Mouse (Mus musculus): ENCODE measurements around the gene Il17rc. TPM values are rescaled to one million over a fixed set of nuclear protein-coding genes. Genes with fewer than 3 reads are reported as not detected.

Il17rc gene
- polyA plus RNA-seq, 1 experiment from 2014 or later: 73.6 TPM

DNA sequence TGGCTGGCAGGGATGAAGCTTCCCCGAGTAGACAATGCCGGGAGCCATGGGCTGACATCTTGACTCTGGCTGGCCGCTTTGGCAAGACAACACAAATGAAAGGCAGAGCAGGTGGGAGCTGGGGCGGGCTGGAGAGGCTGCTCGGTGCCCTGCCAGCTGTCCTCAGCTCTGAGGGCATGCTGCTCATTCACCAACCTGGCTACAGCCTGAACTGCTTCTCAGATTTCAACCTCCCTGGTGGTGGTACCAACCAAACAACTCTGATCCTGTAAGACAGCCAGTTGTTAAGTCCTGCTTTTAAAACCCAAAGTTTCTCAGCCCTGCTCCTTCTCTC is 37.7 kb downstream of the Il17rc start:
- Histone ChIP-seq H3K4me1 (replicated peaks; ENCODE audit: control insufficient read depth, insufficient read depth) (no peaks in the 10 kb centered on the region), H3K4me3 (ENCODE audit: low read depth, low read length) (no peak overlapping the region), H3K4me2 (replicated peaks; ENCODE audit: low read depth) (no peak overlapping the region), H3K9me3 (ENCODE audit: control insufficient read depth, low read length) (no peaks in the 10 kb centered on the region), H3K27ac (replicated peaks) (no peak overlapping the region), H3K9ac (ENCODE audit: low read length) (no peak overlapping the region), H3K27me3 (ENCODE audit: control insufficient read depth, insufficient read depth, low read length) (no peaks in the 10 kb centered on the region), H3K36me3 (ENCODE audit: control insufficient read depth, insufficient read depth, low read length) (no peaks in the 10 kb centered on the region)
- TF ChIP-seq EP300 (optimal IDR thresholded peaks at IDR 0.05) (no peak), CTCF (IDR thresholded peaks at IDR 0.05; ENCODE audit: low read depth) (no peak)
- DNase-seq (ENCODE audit: low spot score) (no peak), ATAC-seq (ENCODE audit: low FRiP score, low TSS enrichment) (no peak)
- WGBS: 41% methylated on average over 5 of the region's 5 CpGs

DNA sequence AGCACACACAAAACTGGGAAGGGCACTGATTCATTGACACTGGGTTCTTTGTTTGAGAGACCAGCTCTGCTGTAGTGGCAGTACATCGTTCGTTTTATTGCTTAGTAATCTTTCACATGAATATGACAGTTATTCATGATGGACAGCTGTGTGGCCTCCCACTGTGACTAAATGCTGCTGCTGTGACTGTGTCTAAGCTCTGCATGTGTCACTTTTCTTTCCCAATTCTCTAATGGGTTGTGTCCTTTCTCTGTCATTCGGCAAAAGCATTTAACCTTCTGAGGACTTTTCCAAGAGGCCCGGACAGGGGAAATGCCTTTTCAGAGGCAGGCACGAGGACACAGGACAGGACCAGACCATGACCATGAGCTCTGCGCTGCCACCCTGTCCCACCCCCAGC is 42.7 kb downstream of the Il17rc start:
- H3K4me3 ChIP-seq (ENCODE audit: low read depth, low read length): no peak overlapping the region
- H3K9ac ChIP-seq (ENCODE audit: low read length): no peak overlapping the region
- H3K4me1 ChIP-seq (replicated peaks; ENCODE audit: control insufficient read depth, insufficient read depth): no peaks in the 10 kb centered on the region
- H3K36me3 ChIP-seq (ENCODE audit: control insufficient read depth, insufficient read depth, low read length): peaks cover 33% of the 10 kb centered on the region
- no peaks in the 10 kb centered on the region for H3K27me3 ChIP-seq (ENCODE audit: control insufficient read depth, insufficient read depth, low read length)
- H3K9me3 ChIP-seq (ENCODE audit: control insufficient read depth, low read length): no peaks in the 10 kb centered on the region
- TF ChIP-seq CTCF (IDR thresholded peaks at IDR 0.05; ENCODE audit: low read depth) (no peak), EP300 (optimal IDR thresholded peaks at IDR 0.05) (no peak)
- DNase-seq (ENCODE audit: low spot score) (no peak), ATAC-seq (ENCODE audit: low FRiP score, low TSS enrichment) (no peak)
- WGBS: 81% methylated on average over 6 of the region's 6 CpGs
- no peak overlapping the region for H3K27ac ChIP-seq (replicated peaks)
- H3K4me2 ChIP-seq (replicated peaks; ENCODE audit: low read depth): no peak overlapping the region

DNA sequence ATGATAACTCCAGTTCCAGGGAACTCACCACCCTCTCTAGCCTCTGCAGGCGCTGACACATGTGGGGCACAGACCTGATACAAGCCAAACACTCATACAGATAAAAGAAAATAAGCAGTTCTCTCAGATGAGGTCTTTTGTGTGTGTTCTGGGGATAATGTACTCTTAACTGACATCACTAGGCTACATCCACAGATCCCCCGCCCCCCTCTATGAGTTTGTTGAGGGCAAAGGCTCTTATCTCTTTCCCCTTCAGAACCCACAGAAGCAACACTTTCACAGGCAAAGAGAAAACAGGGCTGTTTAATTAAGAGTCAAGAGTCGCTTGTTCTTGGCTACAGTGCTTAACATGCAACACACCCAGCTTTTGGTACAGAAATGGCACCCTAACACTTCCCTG is 43.4 kb downstream of the Il17rc start:
- Histone ChIP-seq H3K27ac (replicated peaks) (no peak overlapping the region), H3K27me3 (ENCODE audit: control insufficient read depth, insufficient read depth, low read length) (no peaks in the 10 kb centered on the region), H3K4me1 (replicated peaks; ENCODE audit: control insufficient read depth, insufficient read depth) (no peaks in the 10 kb centered on the region), H3K4me3 (ENCODE audit: low read depth, low read length) (no peak overlapping the region), H3K9ac (ENCODE audit: low read length) (no peak overlapping the region), H3K9me3 (ENCODE audit: control insufficient read depth, low read length) (no peaks in the 10 kb centered on the region), H3K36me3 (ENCODE audit: control insufficient read depth, insufficient read depth, low read length) (peaks cover 38% of the 10 kb centered on the region), H3K4me2 (replicated peaks; ENCODE audit: low read depth) (no peak overlapping the region)
- 97% methylated on average over 3 of the region's 3 CpGs for WGBS
- no peak for ATAC-seq (ENCODE audit: low FRiP score, low TSS enrichment)
- TF ChIP-seq CTCF (IDR thresholded peaks at IDR 0.05; ENCODE audit: low read depth) (no peak), EP300 (optimal IDR thresholded peaks at IDR 0.05) (no peak)
- DNase-seq (ENCODE audit: low spot score): no peak

DNA sequence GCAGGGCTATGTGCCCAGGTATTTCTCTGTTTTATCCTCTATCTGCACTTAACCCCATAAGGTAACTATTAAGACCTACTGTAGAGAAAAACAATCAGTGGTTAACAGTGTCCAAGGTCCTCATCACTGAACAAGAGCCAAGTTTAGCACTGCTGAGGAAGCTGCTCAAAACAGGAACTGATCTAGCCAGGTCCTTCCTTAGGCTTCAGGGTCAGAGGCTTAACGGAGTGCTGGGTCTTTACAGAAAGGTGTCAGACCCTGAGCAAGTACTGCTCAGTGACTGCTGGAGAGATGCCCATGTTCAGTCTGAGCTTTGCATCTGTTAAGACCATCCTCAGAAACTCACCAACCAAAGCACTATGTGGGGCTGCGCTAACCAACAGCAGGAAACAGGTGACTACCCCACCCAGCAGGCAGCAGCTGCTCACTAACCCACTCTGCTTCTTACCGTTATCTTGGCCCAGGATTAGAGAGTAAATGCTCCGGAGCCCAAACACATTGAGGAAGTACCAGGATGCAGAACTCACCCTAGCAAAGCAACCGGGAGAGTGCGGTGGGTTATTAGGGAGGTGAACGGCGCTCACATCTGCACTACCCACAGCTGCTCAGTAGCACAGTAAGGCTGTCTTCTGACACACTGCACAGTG is 46.3 kb downstream of the Il17rc start:
- no peak for ATAC-seq (ENCODE audit: low FRiP score, low TSS enrichment)
- 93% methylated on average over 8 of the region's 8 CpGs for WGBS
- TF ChIP-seq CTCF (IDR thresholded peaks at IDR 0.05; ENCODE audit: low read depth) (no peak), EP300 (optimal IDR thresholded peaks at IDR 0.05) (no peak)

DNA sequence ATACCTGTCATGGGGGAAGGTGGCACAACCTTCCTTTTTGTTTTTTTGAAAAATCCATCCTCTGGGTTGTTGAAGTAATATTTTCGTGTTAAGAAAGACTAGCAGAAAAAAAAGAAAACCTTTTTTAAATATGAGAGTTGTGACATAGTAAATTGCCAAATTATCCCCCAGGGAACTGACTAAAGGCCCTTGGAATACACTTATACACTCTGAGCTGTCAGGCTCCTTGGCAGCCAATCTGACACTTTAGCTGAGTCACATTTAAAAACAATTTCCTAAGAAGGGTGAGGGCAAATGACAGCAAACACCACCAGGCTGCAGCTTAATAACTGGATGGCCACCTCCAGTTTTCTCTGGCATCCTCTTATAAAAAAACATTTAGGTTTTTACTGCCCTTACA is 51.1 kb downstream of the Il17rc start:
- Histone ChIP-seq H3K4me3 (ENCODE audit: low read depth, low read length) (no peak overlapping the region), H3K9ac (ENCODE audit: low read length) (no peak overlapping the region), H3K36me3 (ENCODE audit: control insufficient read depth, insufficient read depth, low read length) (peaks cover 18% of the 10 kb centered on the region; the same call in 1 of the 2 replicates), H3K9me3 (ENCODE audit: control insufficient read depth, low read length) (no peaks in the 10 kb centered on the region), H3K4me1 (replicated peaks; ENCODE audit: control insufficient read depth, insufficient read depth) (no peaks in the 10 kb centered on the region), H3K4me2 (replicated peaks; ENCODE audit: low read depth) (no peak overlapping the region), H3K27me3 (ENCODE audit: control insufficient read depth, insufficient read depth, low read length) (no peaks in the 10 kb centered on the region), H3K27ac (replicated peaks) (no peak overlapping the region)
- TF ChIP-seq CTCF (IDR thresholded peaks at IDR 0.05; ENCODE audit: low read depth) (no peak), EP300 (optimal IDR thresholded peaks at IDR 0.05) (no peak)
- 60% methylated on average over 1 of the region's 1 CpGs for WGBS
- DNase-seq (ENCODE audit: low spot score): no peak
- no peak for ATAC-seq (ENCODE audit: low FRiP score, low TSS enrichment)

More for the DNA sequence above, 46.3 kb downstream of the Il17rc start:
- Histone ChIP-seq H3K36me3 (ENCODE audit: control insufficient read depth, insufficient read depth, low read length) (peaks cover 43% of the 10 kb centered on the region), H3K9ac (ENCODE audit: low read length) (no peak overlapping the region), H3K4me1 (replicated peaks; ENCODE audit: control insufficient read depth, insufficient read depth) (no peaks in the 10 kb centered on the region), H3K9me3 (ENCODE audit: control insufficient read depth, low read length) (no peaks in the 10 kb centered on the region), H3K4me3 (ENCODE audit: low read depth, low read length) (no peak overlapping the region), H3K4me2 (replicated peaks; ENCODE audit: low read depth) (no peak overlapping the region), H3K27ac (replicated peaks) (no peak overlapping the region), H3K27me3 (ENCODE audit: control insufficient read depth, insufficient read depth, low read length) (no peaks in the 10 kb centered on the region)
- DNase-seq (ENCODE audit: low spot score): no peak

DNA sequence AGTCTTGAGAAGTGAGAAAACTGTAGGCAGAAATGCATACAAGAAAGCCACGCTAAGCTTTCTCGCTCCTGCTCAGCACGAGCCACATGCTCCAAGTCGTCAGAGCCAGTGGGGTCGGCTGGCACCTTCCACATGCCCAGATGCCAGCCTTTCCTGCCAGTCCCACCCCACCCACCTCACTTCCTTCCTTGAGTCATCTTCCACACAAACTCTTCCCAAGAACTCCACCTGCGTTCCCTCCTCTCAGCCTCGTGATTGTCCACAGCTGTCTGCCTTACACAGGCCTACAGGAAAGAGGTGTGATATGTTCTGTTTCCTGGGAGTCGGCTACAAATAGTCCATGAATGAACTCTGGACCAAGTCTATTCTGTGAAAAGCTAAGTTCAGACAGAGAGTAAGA is 52.2 kb downstream of the Il17rc start:
- Histone ChIP-seq H3K27me3 (ENCODE audit: control insufficient read depth, insufficient read depth, low read length) (no peaks in the 10 kb centered on the region), H3K9me3 (ENCODE audit: control insufficient read depth, low read length) (no peaks in the 10 kb centered on the region), H3K27ac (replicated peaks) (peak overlapping the region; percentile 49; the same call in 1 of the 2 replicates), H3K4me2 (replicated peaks; ENCODE audit: low read depth) (no peak overlapping the region), H3K4me3 (ENCODE audit: low read depth, low read length) (no peak overlapping the region), H3K9ac (ENCODE audit: low read length) (no peak overlapping the region), H3K4me1 (replicated peaks; ENCODE audit: control insufficient read depth, insufficient read depth) (no peaks in the 10 kb centered on the region), H3K36me3 (ENCODE audit: control insufficient read depth, insufficient read depth, low read length) (peaks cover 12% of the 10 kb centered on the region; the same call in 1 of the 2 replicates)
- DNase-seq (ENCODE audit: low spot score): no peak
- WGBS: 69% methylated on average over 8 of the region's 8 CpGs
- TF ChIP-seq EP300 (optimal IDR thresholded peaks at IDR 0.05): no peak
- no peak for TF ChIP-seq CTCF (IDR thresholded peaks at IDR 0.05; ENCODE audit: low read depth)
- 0 out of 2 replicates have a peak, but pooled peaks have one; percentile 32 for ATAC-seq (ENCODE audit: low FRiP score, low TSS enrichment)
